In genomic region chr6:87040971-87041370, GRCm38 (mm10) we compare ENCODE assay signal across 7 mouse cellular contexts. TPM values are rescaled to one million over a fixed set of nuclear protein-coding genes. Genes with fewer than 3 reads are reported as not detected.
DNase-seq lines count a peak whose midpoint lies in the region; ATAC-seq lines count a peak whose summit lies in the region.

No protein-coding gene starts in this region.

- 87% methylated on average over 4 of the region's 4 CpGs for WGBS in hindbrain, embryonic 14.5 days
- 78% methylated on average over 4 of the region's 4 CpGs for WGBS in stomach, embryonic 16.5 days

- peak; percentile 30 to 49 for DNase-seq in left cerebral cortex, postnatal 14 days (ENCODE audit: low spot score in 2 of 2)
- DNase-seq in left cerebral cortex, postnatal 4 days = no peak
- peak; percentile 30 for DNase-seq in adrenal gland, postnatal 10 days
- DNase-seq in hindbrain, embryonic 14.5 days (ENCODE audit: low spot score) = no peak
- no peak for DNase-seq in urinary bladder, postnatal 25 days (ENCODE audit: low spot score)
- no peak for DNase-seq in gastrocnemius, adult 8-10 months (ENCODE audit: low spot score in 2 of 2)

- ATAC-seq in hindbrain, embryonic 14.5 days (ENCODE audit: low FRiP score) = no peak
- no peak for ATAC-seq in stomach, embryonic 16.5 days (ENCODE audit: insufficient read depth, low FRiP score)

- no peaks in the 10 kb centered on the region for H3K9me3 ChIP-seq in hindbrain, embryonic 14.5 days (ENCODE audit: control insufficient read depth, low read length)
- peaks cover 3% of the 10 kb centered on the region; the same call in 1 of the 2 replicates for H3K9me3 ChIP-seq in stomach, embryonic 16.5 days (replicated peaks; ENCODE audit: control insufficient read depth, low read length)

- intact Hi-C loops in left cerebral cortex, postnatal 14 days (cut with DNase I) = no loop called here
- intact Hi-C loops in left cerebral cortex, postnatal 4 days (cut with DNase I) = no loop called here

- no peaks in the 10 kb centered on the region for H3K27me3 ChIP-seq in hindbrain, embryonic 14.5 days (ENCODE audit: control insufficient read depth, insufficient read depth, low read length)
- no peaks in the 10 kb centered on the region for H3K27me3 ChIP-seq in stomach, embryonic 16.5 days (ENCODE audit: control insufficient read depth, insufficient read depth, low read length)

- peaks cover 13% of the 10 kb centered on the region for H3K4me1 ChIP-seq in hindbrain, embryonic 14.5 days (replicated peaks; ENCODE audit: control insufficient read depth, insufficient read depth, low read length)
- H3K4me1 ChIP-seq in stomach, embryonic 16.5 days (ENCODE audit: control insufficient read depth, insufficient read depth, low read length) = peaks cover 14% of the 10 kb centered on the region

- H3K4me2 ChIP-seq in hindbrain, embryonic 14.5 days (replicated peaks) = no peak overlapping the region
- no peak overlapping the region for H3K4me2 ChIP-seq in stomach, embryonic 16.5 days (ENCODE audit: low read depth, low read length)

- H3K36me3 ChIP-seq in hindbrain, embryonic 14.5 days (replicated peaks; ENCODE audit: control insufficient read depth, insufficient read depth) = no peaks in the 10 kb centered on the region
- H3K36me3 ChIP-seq in stomach, embryonic 16.5 days (ENCODE audit: control insufficient read depth, insufficient read depth, low read length) = no peaks in the 10 kb centered on the region

- H3K27ac ChIP-seq in hindbrain, embryonic 14.5 days = peak overlapping the region; percentile 7; the same call in 1 of the 2 replicates
- peak overlapping the region; percentile 99 for H3K27ac ChIP-seq in stomach, embryonic 16.5 days (ENCODE audit: low read length)

- no peak overlapping the region for H3K9ac ChIP-seq in hindbrain, embryonic 14.5 days
- no peak overlapping the region; the same call in 1 of the 2 replicates for H3K9ac ChIP-seq in stomach, embryonic 16.5 days (ENCODE audit: low read length)

- H3K4me3 ChIP-seq in hindbrain, embryonic 14.5 days (replicated peaks; ENCODE audit: low read length) = no peak overlapping the region
- H3K4me3 ChIP-seq in stomach, embryonic 16.5 days (replicated peaks; ENCODE audit: low read length) = no peak overlapping the region

RNA-seq across cellular contexts. Expression of gene Gfpt1, which starts 1.7 kb away (rescaled TPM):
- 10 to 100 TPM; 56.3 to 57.5 TPM for total RNA-seq in left cerebral cortex, postnatal 14 days (2021)
- 10 to 100 TPM; 89.1 to 91.0 TPM for total RNA-seq in left cerebral cortex, postnatal 4 days (2021)
- total RNA-seq in adrenal gland, postnatal 10 days (2021) = 10 to 100 TPM; 35.1 to 35.7 TPM
- polyA plus RNA-seq in hindbrain, embryonic 14.5 days (2014; fragmentation: Nextera tagmentation; extraction: Ambion mirVana) = 26.9 and 28.8 TPM in 2 replicates
- 31.0 and 35.8 TPM in 2 replicates for polyA plus RNA-seq in stomach, embryonic 16.5 days (2015; fragmentation: Nextera tagmentation; extraction: Ambion mirVana)
- 10 to 100 TPM; 33.2 to 37.1 (median 35.4) TPM for total RNA-seq in gastrocnemius, adult 8-10 months (2022)

RNA-seq across cellular contexts. Expression of gene Nfu1, which starts 31.9 kb away (rescaled TPM):
- total RNA-seq in left cerebral cortex, postnatal 14 days (2021) = 10 to 100 TPM; 58.5 to 61.5 TPM
- 10 to 100 TPM; 61.7 to 61.8 TPM for total RNA-seq in left cerebral cortex, postnatal 4 days (2021)
- 100 to 1,000 TPM in 1 of 2 experiments, 10 to 100 TPM in 1; 88.7 to 100 TPM for total RNA-seq in adrenal gland, postnatal 10 days (2021)
- 137 and 146 TPM in 2 replicates for polyA plus RNA-seq in hindbrain, embryonic 14.5 days (2014; fragmentation: Nextera tagmentation; extraction: Ambion mirVana)
- polyA plus RNA-seq in stomach, embryonic 16.5 days (2015; fragmentation: Nextera tagmentation; extraction: Ambion mirVana) = 94.6 and 96.8 TPM in 2 replicates
- 10 to 100 TPM; 55.9 to 72.7 (median 65.2) TPM for total RNA-seq in gastrocnemius, adult 8-10 months (2022)

Comparison
In these comparisons a context has a peak if more than half of its experiments do, and no peak if none do; other contexts are left out.
1. DNase-seq: peak in left cerebral cortex, postnatal 14 days (2 of 2) and adrenal gland, postnatal 10 days (single experiment); none in left cerebral cortex, postnatal 4 days (single experiment), hindbrain, embryonic 14.5 days (single experiment), urinary bladder, postnatal 25 days (single experiment) and gastrocnemius, adult 8-10 months (0 of 2).